Mouse (Mus musculus) liver, adult 2 months (tissue): ENCODE results near the gene Psmb6.

Experiments used
- CTCF ChIP-seq: fragments of 200-500 bp; IDR thresholded peaks from 2 replicates; pipeline ENCODE4 v1.5.1; 2011; ENCODE audit warnings: low read depth, low read length, control low read depth
- POLR2A ChIP-seq: fragments of 200-500 bp; IDR thresholded peaks from 2 replicates; pipeline ENCODE4 v1.6.1; 2011; ENCODE audit warnings: low read length, control low read depth; ENCODE audit not compliant: insufficient read depth; ENCODE audit errors: extremely low read depth

DNA sequence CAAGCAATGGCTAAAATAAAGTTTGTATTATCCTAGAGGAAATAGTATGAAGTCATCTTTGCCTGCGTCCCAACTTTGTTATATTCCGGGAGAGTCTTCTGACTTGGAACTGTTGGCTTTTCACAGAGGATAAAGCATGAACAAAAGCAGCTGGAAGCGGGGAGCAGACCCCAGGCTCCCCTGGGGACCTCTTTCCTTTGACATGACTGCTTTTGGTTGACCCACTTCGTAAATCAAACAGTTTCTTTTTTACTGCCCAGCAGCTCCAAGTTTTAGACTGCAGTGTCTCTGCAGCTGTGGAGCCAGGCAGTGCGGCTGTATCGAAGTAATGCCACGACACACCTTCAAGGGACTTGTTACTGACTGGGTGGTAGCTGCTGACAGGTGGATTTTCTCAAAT, 41.4 kb downstream of the Psmb6 start:
- TF ChIP-seq POLR2A (no peak), CTCF (no peak)
